Mouse (Mus musculus) CH12.LX (cell line): ENCODE data around the gene Prkar1b. TPM values are rescaled to one million over a fixed set of nuclear protein-coding genes. Genes with fewer than 3 reads are reported as not detected.
A peak's percentile ranks its signal among the peaks of the same experiment; 100 is the strongest.

Experiments
- DNase-seq: peaks from one replicate; pipeline ENCODE4 v3.0.0-alpha.2; 2013; ENCODE audit errors: extremely low read depth
- H3K27ac ChIP-seq: 2 replicates; pipeline ENCODE4 v1.5.1; 2012; ENCODE audit warnings: low read depth, mild to moderate bottlenecking, control low read depth, moderate library complexity; ENCODE audit not compliant: insufficient read depth
- H3K27me3 ChIP-seq: replicated peaks from 2 replicates; pipeline ENCODE3; 2012; ENCODE audit warnings: inconsistent platforms
- H3K36me3 ChIP-seq, 2 experiments: replicated peaks in 1 of 2; 2 replicates each; pipeline versions ENCODE3 to v1.6.1; 2012; ENCODE audit warnings: inconsistent platforms in 1 of 2, low read length in 1 of 2, mild to moderate bottlenecking in 1 of 2, mixed read lengths in 1 of 2, moderate library complexity in 1 of 2; ENCODE audit not compliant: control insufficient read depth in 1 of 2, insufficient read depth in 1 of 2
- H3K4me1 ChIP-seq, 2 experiments: 2 replicates each; pipeline ENCODE4 v1.6.1; 2012; ENCODE audit warnings: inconsistent platforms in 1 of 2, moderate library complexity in 1 of 2; ENCODE audit not compliant: insufficient read depth in 2 of 2, control insufficient read depth in 1 of 2
- H3K4me2 ChIP-seq: 2 replicates; pipeline ENCODE4 v1.6.1; 2012; ENCODE audit warnings: low read depth, mild to moderate bottlenecking, control low read depth; ENCODE audit not compliant: poor library complexity, insufficient read depth, severe bottlenecking
- H3K4me3 ChIP-seq, 3 experiments: fragments of 150-350 bp in 1 of 3; sonication (generic) in 1 of 3; replicated peaks in 1 of 3; 2 replicates each; pipeline versions ENCODE3 to v1.5.1; 2011 to 2012; ENCODE audit warnings: low read depth in 2 of 3, low read length in 2 of 3, mild to moderate bottlenecking in 2 of 3, moderate library complexity in 2 of 3, control low read depth in 1 of 3, improper control_type of control experiment in 1 of 3, inconsistent platforms in 1 of 3, mixed read lengths in 1 of 3; ENCODE audit not compliant: poor library complexity in 1 of 3
- H3K79me2 ChIP-seq: replicated peaks from 2 replicates; pipeline ENCODE4 v1.6.1; 2012; ENCODE audit warnings: mild to moderate bottlenecking, moderate library complexity; ENCODE audit not compliant: control insufficient read depth, poor library complexity, insufficient read depth, severe bottlenecking; ENCODE audit errors: extremely low read depth
- H3K9ac ChIP-seq: 2 replicates; pipeline ENCODE4 v1.6.1; 2012; ENCODE audit warnings: low read depth, mild to moderate bottlenecking, control low read depth, moderate library complexity; ENCODE audit not compliant: insufficient read depth
- H3K9me3 ChIP-seq: replicated peaks from 2 replicates; pipeline ENCODE3; 2012; ENCODE audit warnings: low read length, inconsistent platforms, mixed read lengths
- BHLHE40 ChIP-seq: IDR thresholded peaks from 2 replicates; pipeline ENCODE4 v1.6.1; 2011; ENCODE audit warnings: mild to moderate bottlenecking, low read depth, low read length, improper control_type of control experiment
- CHD2 ChIP-seq: IDR thresholded peaks from 2 replicates; pipeline ENCODE4 v1.6.1; 2011; ENCODE audit warnings: low read length, improper control_type of control experiment
- CTCF ChIP-seq, 2 experiments: IDR thresholded peaks in 1 of 2; conservative IDR thresholded peaks in 1 of 2; 2 replicates each; pipeline ENCODE4 v1.5.1; 2011 to 2012; ENCODE audit warnings: low read depth in 2 of 2, low read length in 2 of 2, improper control_type of control experiment in 1 of 2, inconsistent platforms in 1 of 2, mild to moderate bottlenecking in 1 of 2, moderate library complexity in 1 of 2
- ELF1 ChIP-seq: IDR thresholded peaks from 2 replicates; pipeline ENCODE4 v1.6.1; 2014; ENCODE audit warnings: low read depth, mild to moderate bottlenecking, inconsistent platforms, low read length, improper control_type of control experiment
- ETS1 ChIP-seq: conservative IDR thresholded peaks from 2 replicates; pipeline ENCODE4 v1.6.1; 2012; ENCODE audit warnings: low read depth, mild to moderate bottlenecking, inconsistent platforms, low read length, improper control_type of control experiment, moderate library complexity
- GABPA ChIP-seq: IDR thresholded peaks from 2 replicates; pipeline ENCODE4 v1.6.1; 2012; ENCODE audit warnings: low read depth, low read length, improper control_type of control experiment, inconsistent platforms; ENCODE audit not compliant: insufficient replicate concordance
- HCFC1 ChIP-seq: IDR thresholded peaks from 2 replicates; pipeline ENCODE4 v1.6.1; 2012; ENCODE audit warnings: low read depth, mild to moderate bottlenecking, inconsistent platforms, low read length, improper control_type of control experiment
- IRF4 ChIP-seq: IDR thresholded peaks from 2 replicates; pipeline ENCODE4 v1.6.1; 2014; ENCODE audit warnings: low read depth, mild to moderate bottlenecking, inconsistent platforms, low read length, improper control_type of control experiment
- MAFK ChIP-seq: IDR thresholded peaks from 2 replicates; pipeline ENCODE4 v1.6.1; 2011; ENCODE audit warnings: low read length, improper control_type of control experiment; ENCODE audit not compliant: insufficient replicate concordance
- MEF2A ChIP-seq: IDR thresholded peaks from 2 replicates; pipeline ENCODE4 v1.6.1; 2014; ENCODE audit warnings: low read depth, mild to moderate bottlenecking, inconsistent platforms, low read length, improper control_type of control experiment, borderline replicate concordance
- MXI1 ChIP-seq: IDR thresholded peaks from 2 replicates; pipeline ENCODE4 v1.6.1; 2011; ENCODE audit warnings: mild to moderate bottlenecking, low read depth, low read length, improper control_type of control experiment
- POLR2A ChIP-seq: IDR thresholded peaks from 2 replicates; pipeline ENCODE4 v1.6.1; 2011; ENCODE audit warnings: low read depth, mild to moderate bottlenecking, improper control_type of control experiment, low read length
- RCOR1 ChIP-seq: conservative IDR thresholded peaks from 2 replicates; pipeline ENCODE4 v1.6.1; 2012; ENCODE audit warnings: low read depth, mild to moderate bottlenecking, inconsistent platforms, low read length, improper control_type of control experiment
- SIN3A ChIP-seq: IDR thresholded peaks from 2 replicates; pipeline ENCODE4 v1.6.1; 2012; ENCODE audit warnings: low read length, improper control_type of control experiment, inconsistent platforms
- SMC3 ChIP-seq: IDR thresholded peaks from 2 replicates; pipeline ENCODE4 v1.6.1; 2011; ENCODE audit warnings: low read depth, low read length, improper control_type of control experiment
- TBP ChIP-seq: conservative IDR thresholded peaks from 2 replicates; pipeline ENCODE4 v1.6.1; 2011; ENCODE audit warnings: low read depth, low read length, improper control_type of control experiment
- USF2 ChIP-seq: conservative IDR thresholded peaks from 2 replicates; pipeline ENCODE4 v1.6.1; 2011; ENCODE audit warnings: low read depth, low read length, improper control_type of control experiment
- ZC3H11A ChIP-seq: IDR thresholded peaks from 2 replicates; pipeline ENCODE4 v1.6.1; 2012; ENCODE audit warnings: low read depth, mild to moderate bottlenecking, inconsistent platforms, low read length, improper control_type of control experiment
- ZNF384 ChIP-seq: IDR thresholded peaks from 2 replicates; pipeline ENCODE4 v1.6.1; 2012; ENCODE audit warnings: low read depth, low read length, improper control_type of control experiment, inconsistent platforms
- dilution Hi-C: fragments of 300-500 bp; cut with MboI; formaldehyde crosslinking; loops from 2 replicates; pipeline ENCODE4 v1.14.3; 2020; ENCODE audit warnings: low sequenced_read_pairs; ENCODE audit not compliant: extremely low pct_unique_long_range_greater_than_20kb, extremely low pct_ligation_motif_present
- in situ Hi-C: fragments of 300-500 bp; cut with MboI; formaldehyde crosslinking; loops from 3 replicates; pipeline ENCODE4 v1.14.3; 2019; ENCODE audit warnings: low sequenced_read_pairs, low pct_ligation_motif_present, low pct_unique_long_range_greater_than_20kb, mixed read lengths
- polyA plus RNA-seq: library from polyadenylated mRNA; unstranded; fragments of >175 nt; gene quantifications from 2 replicates; pipeline ENCODE4 v1.2.1, GENCODE M21; 2012; ENCODE audit warnings: low read depth; ENCODE audit not compliant: insufficient read length
- total RNA-seq, 2 experiments: library from RNA; depleted of rRNA; stranded (reverse); fragments of 300-350 nt in 1 of 2; fragments of >200 nt in 1 of 2; gene quantifications; 2 replicates each; pipeline ENCODE4 v1.2.3; 2012 to 2014

Prkar1b gene
- total and polyA plus RNA-seq, 3 experiments, result not detected

- DNase-seq, result peak; percentile 23
- Histone ChIP-seq H3K27ac (no peak overlapping the region), H3K4me3 (no peak overlapping the region), H3K36me3 (no peaks in the 10 kb centered on the region), H3K4me1 (peaks cover 0 to 46% of the 10 kb centered on the region in 2 experiments; a peak in 3 of 4 replicates), H3K9me3 (peaks cover 1% of the 10 kb centered on the region), H3K9ac (no peak overlapping the region), H3K4me2 (no peak overlapping the region), H3K79me2 (no peaks in the 10 kb centered on the region), H3K27me3 (no peaks in the 10 kb centered on the region)
- dilution Hi-C loops (no loop called here), in situ Hi-C loops (no loop called here)
- TF ChIP-seq USF2, result no peak
- no peak for TF ChIP-seq HCFC1
- no peak for TF ChIP-seq MAFK
- no peak for TF ChIP-seq TBP
- TF ChIP-seq SIN3A, result no peak
- no peak for TF ChIP-seq CTCF (conservative IDR thresholded peaks at IDR 0.05 in 1 of 2, IDR thresholded peaks at IDR 0.05 in 1 of 2; ENCODE audit: low read depth in 2 of 2, low read length in 2 of 2)
- TF ChIP-seq ZNF384, result no peak
- TF ChIP-seq MEF2A, result no peak
- no peak for TF ChIP-seq BHLHE40
- no peak for TF ChIP-seq CHD2
- no peak for TF ChIP-seq POLR2A
- TF ChIP-seq RCOR1, result no peak
- TF ChIP-seq IRF4, result no peak
- no peak for TF ChIP-seq GABPA
- TF ChIP-seq SMC3, result no peak
- TF ChIP-seq ELF1, result no peak
- no peak for TF ChIP-seq MXI1
- TF ChIP-seq ZC3H11A, result no peak
These were observed 102.6 kb downstream of the Prkar1b start for GRCm38 (mm10) chr5:139047171-139047570.

GRCm38 (mm10) chr5:139046636-139047035, 103.2 kb downstream of the Prkar1b start:
- peak; percentile 71 for DNase-seq
- no peak for TF ChIP-seq CTCF (conservative IDR thresholded peaks at IDR 0.05 in 1 of 2, IDR thresholded peaks at IDR 0.05 in 1 of 2; ENCODE audit: low read depth in 2 of 2, low read length in 2 of 2)
- 0 out of 2 replicates have a peak, but pooled peaks have one; percentile 25 for TF ChIP-seq MXI1
- TF ChIP-seq ETS1, result no peak
- Histone ChIP-seq H3K4me1 (peaks cover 0 to 46% of the 10 kb centered on the region in 2 experiments; a peak in 3 of 4 replicates), H3K36me3 (no peaks in the 10 kb centered on the region), H3K9ac (no peak overlapping the region), H3K27me3 (no peaks in the 10 kb centered on the region), H3K9me3 (no peaks in the 10 kb centered on the region), H3K4me2 (peak overlapping the region; percentile 42; the same call in 1 of the 2 replicates), H3K4me3 (no peak overlapping the region), H3K27ac (no peak overlapping the region), H3K79me2 (no peaks in the 10 kb centered on the region)
- in situ Hi-C loops (no loop called here), dilution Hi-C loops (no loop called here)
